Mouse (Mus musculus) G1E (cell line): ENCODE measurements around the gene Bicral. TPM values are rescaled to one million over a fixed set of nuclear protein-coding genes. Genes with fewer than 3 reads are reported as not detected.
A peak's percentile ranks its signal among the peaks of the same experiment; 100 is the strongest.

ENCODE experiments used
- ATAC-seq: 2 replicates; pipeline ENCODE4 v1.8.0; 2016; ENCODE audit warnings: mild to moderate bottlenecking; ENCODE audit not compliant: insufficient number of reproducible peaks, poor library complexity, low FRiP score, severe bottlenecking; ENCODE audit errors: extremely low read depth
- DNase-seq: peaks from one replicate; pipeline ENCODE4 v3.0.0; 2012; ENCODE audit warnings: low spot score
- H3K27me3 ChIP-seq: 2 replicates; pipeline ENCODE4 v1.6.1; 2012; ENCODE audit warnings: mild to moderate bottlenecking, low read length, inconsistent platforms; ENCODE audit not compliant: insufficient read depth
- H3K36me3 ChIP-seq: replicated peaks from 2 replicates; pipeline ENCODE3; 2012; ENCODE audit warnings: mild to moderate bottlenecking, inconsistent platforms
- H3K4me1 ChIP-seq: 2 replicates; pipeline ENCODE4 v1.6.1; 2012; ENCODE audit warnings: low read depth, low read length, inconsistent platforms, mixed read lengths; ENCODE audit not compliant: insufficient read depth
- H3K4me3 ChIP-seq: 2 replicates; pipeline ENCODE4 v1.5.1; 2012; ENCODE audit warnings: low read depth, mild to moderate bottlenecking, inconsistent platforms, low read length, moderate library complexity, mixed read lengths
- H3K9me3 ChIP-seq: replicated peaks from 2 replicates; pipeline ENCODE4 v1.6.1; 2012; ENCODE audit warnings: inconsistent platforms
- CTCF ChIP-seq: IDR thresholded peaks from 2 replicates; pipeline ENCODE4 v1.5.1; 2012; ENCODE audit warnings: low read depth, low read length, inconsistent platforms, mixed read lengths
- GATA1 ChIP-seq: IDR thresholded peaks from 2 replicates; pipeline ENCODE4 v1.6.1; 2012; ENCODE audit warnings: borderline replicate concordance, low read length, inconsistent platforms, mixed read lengths
- GATA2 ChIP-seq: IDR thresholded peaks from 2 replicates; pipeline ENCODE4 v1.6.1; 2012; ENCODE audit warnings: low read depth, low read length, inconsistent platforms, borderline replicate concordance
- POLR2AphosphoS5 ChIP-seq: IDR thresholded peaks from 2 replicates; pipeline ENCODE4 v1.6.1; 2012; ENCODE audit warnings: low read depth, low read length, inconsistent platforms; ENCODE audit not compliant: insufficient replicate concordance
- TAL1 ChIP-seq: conservative IDR thresholded peaks from 2 replicates; pipeline ENCODE4 v1.6.1; 2012; ENCODE audit warnings: low read depth, low read length, inconsistent platforms, mixed read lengths
- polyA plus RNA-seq: library from polyadenylated mRNA; stranded (reverse); fragments of >175 nt; gene quantifications from 2 replicates; pipeline ENCODE4 v1.2.3, GENCODE M21; 2012
- total RNA-seq, 2 experiments: library from RNA; stranded (forward) in 1 of 2; stranded (reverse) in 1 of 2; fragments of 200-1000 nt in 1 of 2; fragments of >200 nt in 1 of 2; fragmentation: Nextera tagmentation in 1 of 2; gene quantifications; 2 replicates each; pipeline ENCODE4 v1.2.3; 2014 to 2017

Gene Bicral
- total and polyA plus RNA-seq, 3 experiments: 12.9 to 34.4 (median 13.4) TPM

GRCm38 (mm10) chr17:46866836-46867235, 8.6 kb upstream of the Bicral start:
- Histone ChIP-seq H3K9me3 (no peaks in the 10 kb centered on the region), H3K4me1 (peaks cover 45% of the 10 kb centered on the region), H3K36me3 (peaks cover 12% of the 10 kb centered on the region), H3K4me3 (no peak overlapping the region), H3K27me3 (no peaks in the 10 kb centered on the region)
- TF ChIP-seq POLR2AphosphoS5 (no peak), CTCF (no peak), GATA2 (no peak), TAL1 (no peak)
- no peak for DNase-seq
- no peak for ATAC-seq

DNA sequence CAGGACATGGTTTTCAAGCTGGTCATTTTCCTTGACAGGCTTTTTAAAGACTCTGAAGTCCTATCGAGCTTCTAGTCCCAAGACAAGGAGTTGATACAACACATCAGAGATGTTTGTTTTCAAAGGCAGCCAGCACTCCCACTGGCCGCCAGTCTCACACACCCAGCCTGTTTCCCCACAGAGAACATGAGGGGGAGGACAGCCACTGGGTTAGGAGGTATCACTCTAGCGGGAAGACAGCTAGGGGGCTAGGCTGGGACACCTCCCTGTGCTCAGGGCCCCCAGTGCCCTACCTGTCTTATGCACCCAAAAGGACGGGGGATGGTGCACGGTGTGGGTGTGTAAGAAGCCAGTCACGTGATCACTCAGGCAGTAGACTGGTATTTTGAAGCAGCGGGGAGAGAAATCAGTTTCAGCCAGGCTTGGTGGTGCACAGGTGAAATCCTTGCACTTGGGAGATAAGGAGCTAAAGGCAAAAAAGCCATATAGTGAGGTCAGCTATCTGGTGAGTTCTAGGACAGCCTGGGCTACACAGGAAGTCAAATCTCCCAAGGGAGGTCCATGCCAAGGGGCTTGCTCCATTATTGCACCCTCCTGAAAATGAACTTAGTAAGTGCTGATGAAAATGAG, 6.4 kb upstream of the Bicral start:
- H3K27me3 ChIP-seq: no peaks in the 10 kb centered on the region
- TF ChIP-seq GATA2 (no peak), POLR2AphosphoS5 (no peak), TAL1 (peak; percentile 59; the same call in 1 of the 2 replicates), GATA1 (no peak)
- no peaks in the 10 kb centered on the region for H3K9me3 ChIP-seq
- H3K4me1 ChIP-seq: peaks cover 32% of the 10 kb centered on the region
- H3K4me3 ChIP-seq: peak overlapping the region; percentile 54; the same call in 1 of the 2 replicates
- no peak for DNase-seq
- peak; percentile 54 for ATAC-seq
- H3K36me3 ChIP-seq: peaks cover 9% of the 10 kb centered on the region

GRCm38 (mm10) chr17:46860120-46860519, 1.8 kb upstream of the Bicral start:
- TF ChIP-seq GATA2: no peak
- TF ChIP-seq POLR2AphosphoS5: no peak
- TF ChIP-seq TAL1: no peak
- no peak for TF ChIP-seq CTCF
- TF ChIP-seq GATA1: no peak
- Histone ChIP-seq H3K36me3 (peaks cover 9% of the 10 kb centered on the region), H3K27me3 (no peaks in the 10 kb centered on the region), H3K9me3 (no peaks in the 10 kb centered on the region), H3K4me3 (no peak overlapping the region), H3K4me1 (peaks cover 21% of the 10 kb centered on the region)
- no peak for ATAC-seq
- DNase-seq: no peak

- DNase-seq: peak; percentile 38
- ATAC-seq: no peak
- Histone ChIP-seq H3K4me1 (peaks cover 21% of the 10 kb centered on the region), H3K9me3 (no peaks in the 10 kb centered on the region), H3K4me3 (peak overlapping the region; percentile 84; the same call in 1 of the 2 replicates), H3K36me3 (peaks cover 16% of the 10 kb centered on the region), H3K27me3 (no peaks in the 10 kb centered on the region)
- TF ChIP-seq GATA1 (no peak), GATA2 (no peak), CTCF (no peak), POLR2AphosphoS5 (no peak), TAL1 (no peak)
Observed at GRCm38 (mm10) chr17:46858749-46859444, 615 bp upstream of the Bicral start.

- no peaks in the 10 kb centered on the region for H3K9me3 ChIP-seq
- H3K27me3 ChIP-seq: no peaks in the 10 kb centered on the region
- peaks cover 34% of the 10 kb centered on the region for H3K4me1 ChIP-seq
- ATAC-seq (peak; percentile 22; the same call in 1 of the 2 replicates), DNase-seq (peak; percentile 65)
- H3K36me3 ChIP-seq: peaks cover 23% of the 10 kb centered on the region
- H3K4me3 ChIP-seq: peak overlapping the region; percentile 84
- no peak for TF ChIP-seq POLR2AphosphoS5
Observed at GRCm38 (mm10) chr17:46857361-46857902, 850 bp downstream of the Bicral start.

DNA sequence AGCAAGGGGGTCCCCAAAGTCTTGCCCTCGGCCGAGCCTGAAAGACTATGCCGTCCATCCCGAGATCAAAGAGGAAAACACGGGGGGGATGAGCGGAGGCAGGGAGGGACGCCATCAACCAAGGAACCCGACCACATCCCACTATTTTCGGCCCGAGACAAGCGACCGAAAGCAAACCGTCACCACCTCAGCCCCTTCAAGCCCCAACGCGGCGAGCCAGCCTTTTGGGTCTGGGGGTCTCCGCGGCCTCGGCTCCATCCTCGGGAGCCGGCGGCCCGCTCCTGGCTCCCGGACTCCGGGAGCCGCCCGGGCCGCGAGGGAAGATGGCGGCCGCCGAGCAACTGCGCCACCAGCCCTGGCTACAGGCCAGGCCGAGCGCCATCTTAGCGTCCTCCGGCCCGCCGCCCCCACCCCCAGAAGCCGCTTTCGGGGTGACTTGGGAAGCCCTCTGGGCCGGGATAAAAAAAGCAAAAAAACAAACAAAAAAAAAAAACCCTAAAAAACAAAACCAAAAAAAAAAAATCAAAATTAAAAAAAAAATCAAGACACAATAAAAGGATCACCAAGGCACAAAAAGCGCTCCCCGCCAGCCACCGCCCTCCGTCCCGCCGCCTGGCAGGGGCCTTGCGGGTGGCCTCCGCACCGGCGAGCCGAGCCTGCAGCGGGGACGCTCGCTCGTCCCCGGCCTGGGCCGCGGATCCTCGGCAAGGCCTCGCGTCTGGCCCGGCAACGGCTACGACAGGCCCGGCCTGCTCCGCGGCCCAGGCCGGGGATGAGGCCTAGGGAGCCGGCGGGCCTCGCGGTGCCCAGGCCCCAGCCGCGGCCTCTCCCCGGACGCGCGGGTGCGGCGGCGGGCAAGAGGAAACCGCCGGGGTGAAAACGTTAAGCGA, 1.6 kb downstream of the Bicral start:
- Histone ChIP-seq H3K4me1 (peaks cover 37% of the 10 kb centered on the region), H3K4me3 (peak overlapping the region; percentile 84), H3K36me3 (peaks cover 23% of the 10 kb centered on the region), H3K27me3 (no peaks in the 10 kb centered on the region), H3K9me3 (no peaks in the 10 kb centered on the region)
- ATAC-seq: no peak
- TF ChIP-seq POLR2AphosphoS5 (no peak), CTCF (no peak), GATA2 (no peak), TAL1 (no peak), GATA1 (no peak)
- DNase-seq: peak; percentile 79
